Mouse (Mus musculus): ENCODE measurements at regions not wholly inside any gene's neighbourhood (a gene's known extent, or its start where the extent isn't known, plus 50 kb on each side); places are given as distances from the start of the nearest gene placed in this dataset.
A peak's percentile ranks its signal among the peaks of the same experiment; 100 is the strongest.

DNA sequence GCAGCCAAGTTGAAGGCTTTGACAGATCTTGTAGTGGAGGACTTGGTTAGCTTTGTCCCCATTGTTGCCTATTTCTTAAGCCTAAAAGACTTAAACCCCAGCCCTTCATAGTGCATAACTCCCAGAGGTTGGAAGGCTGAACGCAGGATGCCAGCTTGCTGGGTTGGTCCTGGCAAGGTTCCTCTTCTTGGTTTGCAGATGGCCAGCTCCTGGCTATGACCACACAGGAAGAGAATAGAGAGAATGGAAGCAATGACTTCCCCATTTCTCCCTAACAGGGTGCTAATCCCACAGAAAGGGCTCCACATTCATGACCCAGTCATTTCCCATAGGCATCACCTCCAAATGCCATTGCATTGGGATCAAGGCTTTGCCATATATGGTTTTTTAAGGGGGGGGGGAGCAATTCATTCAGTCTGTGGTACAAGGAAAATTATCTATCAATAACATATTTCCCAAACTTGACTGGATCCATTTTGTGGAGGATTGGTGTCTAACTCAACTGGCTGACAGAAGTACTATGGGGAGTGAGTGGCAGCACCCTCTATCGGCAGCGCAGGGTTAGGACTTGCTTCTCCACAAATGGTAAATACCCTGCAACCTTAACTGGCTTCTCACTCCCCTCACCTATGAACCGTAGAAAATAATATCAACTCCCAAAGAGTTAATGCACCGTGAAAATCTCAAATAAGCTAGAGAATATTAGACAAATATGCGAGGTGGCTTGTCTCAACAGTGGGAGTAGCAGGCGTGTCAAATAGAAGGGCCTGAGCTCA is 99.4 kb downstream of the Rps24 start:
- Histone ChIP-seq H3K27me3 (ENCODE audit: control insufficient read depth, insufficient read depth, low read length) (no peaks in the 10 kb centered on the region), H3K4me2 (ENCODE audit: low read depth, severe bottlenecking) (no peak overlapping the region), H3K36me3 (ENCODE audit: control insufficient read depth, insufficient read depth, low read length) (no peaks in the 10 kb centered on the region), H3K4me3 (ENCODE audit: low read depth, low read length) (no peak overlapping the region), H3K9me3 (ENCODE audit: control insufficient read depth, low read length) (no peaks in the 10 kb centered on the region), H3K9ac (ENCODE audit: low read length) (no peak overlapping the region), H3K4me1 (ENCODE audit: control insufficient read depth, insufficient read depth, low read length) (no peaks in the 10 kb centered on the region), H3K27ac (replicated peaks; ENCODE audit: low read depth, low read length) (no peak overlapping the region)
- 70% methylated on average over 7 of the region's 7 CpGs for WGBS
- ATAC-seq (ENCODE audit: insufficient number of reproducible peaks, low FRiP score, low TSS enrichment, low read depth) (no peak), DNase-seq (ENCODE audit: low spot score) (no peak)

- no peaks in the 10 kb centered on the region for H3K9me3 ChIP-seq (ENCODE audit: control insufficient read depth, low read length)
- H3K36me3 ChIP-seq (ENCODE audit: control insufficient read depth, insufficient read depth, low read length): no peaks in the 10 kb centered on the region
- H3K9ac ChIP-seq (ENCODE audit: low read length): no peak overlapping the region
- no peaks in the 10 kb centered on the region for H3K4me1 ChIP-seq (ENCODE audit: control insufficient read depth, insufficient read depth, low read length)
- DNase-seq (ENCODE audit: low spot score) (no peak), ATAC-seq (ENCODE audit: insufficient number of reproducible peaks, low FRiP score, low TSS enrichment, low read depth) (no peak)
- H3K4me2 ChIP-seq (ENCODE audit: low read depth, severe bottlenecking): no peak overlapping the region
- H3K4me3 ChIP-seq (ENCODE audit: low read depth, low read length): no peak overlapping the region
- no peaks in the 10 kb centered on the region for H3K27me3 ChIP-seq (ENCODE audit: control insufficient read depth, insufficient read depth, low read length)
- no peak overlapping the region for H3K27ac ChIP-seq (replicated peaks; ENCODE audit: low read depth, low read length)
- WGBS: 86% methylated on average over 12 of the region's 12 CpGs
These were observed 100.2 kb downstream of the Rps24 start for GRCm38 (mm10) chr14:24586982-24587672.

- no peak overlapping the region for H3K9ac ChIP-seq (ENCODE audit: low read length)
- WGBS: 57% methylated on average over 3 of the region's 3 CpGs
- no peaks in the 10 kb centered on the region for H3K4me1 ChIP-seq (ENCODE audit: control insufficient read depth, insufficient read depth, low read length)
- H3K4me2 ChIP-seq (ENCODE audit: low read depth, severe bottlenecking): no peak overlapping the region
- DNase-seq (ENCODE audit: low spot score) (no peak), ATAC-seq (ENCODE audit: insufficient number of reproducible peaks, low FRiP score, low TSS enrichment, low read depth) (no peak)
- no peak overlapping the region for H3K4me3 ChIP-seq (ENCODE audit: low read depth, low read length)
- no peaks in the 10 kb centered on the region for H3K9me3 ChIP-seq (ENCODE audit: control insufficient read depth, low read length)
- H3K27ac ChIP-seq (replicated peaks; ENCODE audit: low read depth, low read length): no peak overlapping the region
- no peaks in the 10 kb centered on the region for H3K36me3 ChIP-seq (ENCODE audit: control insufficient read depth, insufficient read depth, low read length)
- no peaks in the 10 kb centered on the region for H3K27me3 ChIP-seq (ENCODE audit: control insufficient read depth, insufficient read depth, low read length)
These were observed 101.1 kb downstream of the Rps24 start for GRCm38 (mm10) chr14:24588041-24588440.

DNA sequence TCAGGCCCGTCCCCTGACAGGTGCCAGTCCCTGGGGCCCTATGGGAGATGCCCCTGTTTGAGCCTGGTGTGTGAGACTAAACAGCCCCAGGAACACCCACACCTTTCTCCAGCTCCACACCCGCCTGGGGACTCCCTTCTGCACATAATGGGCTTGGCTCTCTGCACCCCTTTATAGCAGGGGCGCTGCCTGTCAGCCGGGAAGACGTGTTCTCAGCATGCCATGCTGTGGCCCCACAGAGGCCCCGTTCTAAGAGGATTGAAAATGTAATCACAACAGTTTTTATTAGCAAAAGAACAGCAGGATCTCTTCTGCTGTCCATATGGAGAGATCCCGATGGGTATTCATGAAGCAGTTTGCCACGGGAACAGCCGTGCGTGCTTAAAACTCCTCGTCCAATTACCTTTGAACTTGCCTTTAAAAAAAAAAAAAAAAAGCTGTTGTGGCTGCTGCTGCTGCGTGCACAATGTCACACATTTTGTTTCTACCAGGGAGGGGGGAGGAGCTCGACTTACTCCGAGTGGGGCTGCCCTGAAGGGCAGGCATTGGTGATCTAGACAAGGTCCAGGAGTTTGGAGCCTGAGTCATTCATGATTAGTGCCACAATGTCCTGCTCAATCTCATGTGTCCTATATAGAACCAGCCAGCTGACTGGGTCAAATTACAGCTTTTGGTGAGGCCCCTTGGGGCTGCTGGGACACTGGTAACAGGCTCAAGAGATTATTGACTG is 119.7 kb downstream of the Rps24 start:
- Histone ChIP-seq H3K27me3 (ENCODE audit: control insufficient read depth, insufficient read depth, low read length) (no peaks in the 10 kb centered on the region), H3K4me1 (ENCODE audit: control insufficient read depth, insufficient read depth, low read length) (peaks cover 10% of the 10 kb centered on the region), H3K9me3 (ENCODE audit: control insufficient read depth, low read length) (no peaks in the 10 kb centered on the region), H3K9ac (ENCODE audit: low read length) (no peak overlapping the region), H3K27ac (replicated peaks; ENCODE audit: low read depth, low read length) (no peak overlapping the region), H3K4me2 (ENCODE audit: low read depth, severe bottlenecking) (no peak overlapping the region), H3K4me3 (ENCODE audit: low read depth, low read length) (no peak overlapping the region), H3K36me3 (ENCODE audit: control insufficient read depth, insufficient read depth, low read length) (no peaks in the 10 kb centered on the region)
- ATAC-seq (ENCODE audit: insufficient number of reproducible peaks, low FRiP score, low TSS enrichment, low read depth) (no peak), DNase-seq (ENCODE audit: low spot score) (peak; percentile 35)
- 26% methylated on average over 14 of the region's 14 CpGs for WGBS

DNA sequence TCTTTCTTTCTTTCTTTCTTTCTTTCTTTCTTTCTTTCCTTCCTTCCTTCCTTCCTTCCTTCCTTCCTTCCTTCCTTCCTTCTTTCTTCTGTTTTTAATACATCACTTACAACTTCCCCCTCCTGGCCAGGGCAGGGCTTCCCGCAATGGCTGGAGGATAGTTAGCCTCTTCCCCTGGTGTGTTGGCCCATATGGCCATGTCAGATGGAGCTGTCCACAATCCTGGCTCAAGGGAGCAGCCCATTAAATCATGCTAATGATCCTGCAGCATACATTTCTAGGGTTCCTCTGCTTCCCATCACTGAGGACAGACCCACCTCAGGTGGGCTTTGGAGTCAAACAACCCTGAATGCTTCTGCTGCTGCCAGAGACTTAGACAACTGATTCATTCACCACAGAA is 121.4 kb downstream of the Rps24 start:
- no peaks in the 10 kb centered on the region for H3K36me3 ChIP-seq (ENCODE audit: control insufficient read depth, insufficient read depth, low read length)
- DNase-seq (ENCODE audit: low spot score): no peak
- WGBS: 90% methylated on average over 1 of the region's 1 CpGs
- no peaks in the 10 kb centered on the region for H3K27me3 ChIP-seq (ENCODE audit: control insufficient read depth, insufficient read depth, low read length)
- peaks cover 10% of the 10 kb centered on the region for H3K4me1 ChIP-seq (ENCODE audit: control insufficient read depth, insufficient read depth, low read length)
- no peak overlapping the region for H3K4me2 ChIP-seq (ENCODE audit: low read depth, severe bottlenecking)
- no peak overlapping the region for H3K27ac ChIP-seq (replicated peaks; ENCODE audit: low read depth, low read length)
- H3K4me3 ChIP-seq (ENCODE audit: low read depth, low read length): no peak overlapping the region
- ATAC-seq (ENCODE audit: insufficient number of reproducible peaks, low FRiP score, low TSS enrichment, low read depth): no peak
- no peaks in the 10 kb centered on the region for H3K9me3 ChIP-seq (ENCODE audit: control insufficient read depth, low read length)
- H3K9ac ChIP-seq (ENCODE audit: low read length): no peak overlapping the region

DNA sequence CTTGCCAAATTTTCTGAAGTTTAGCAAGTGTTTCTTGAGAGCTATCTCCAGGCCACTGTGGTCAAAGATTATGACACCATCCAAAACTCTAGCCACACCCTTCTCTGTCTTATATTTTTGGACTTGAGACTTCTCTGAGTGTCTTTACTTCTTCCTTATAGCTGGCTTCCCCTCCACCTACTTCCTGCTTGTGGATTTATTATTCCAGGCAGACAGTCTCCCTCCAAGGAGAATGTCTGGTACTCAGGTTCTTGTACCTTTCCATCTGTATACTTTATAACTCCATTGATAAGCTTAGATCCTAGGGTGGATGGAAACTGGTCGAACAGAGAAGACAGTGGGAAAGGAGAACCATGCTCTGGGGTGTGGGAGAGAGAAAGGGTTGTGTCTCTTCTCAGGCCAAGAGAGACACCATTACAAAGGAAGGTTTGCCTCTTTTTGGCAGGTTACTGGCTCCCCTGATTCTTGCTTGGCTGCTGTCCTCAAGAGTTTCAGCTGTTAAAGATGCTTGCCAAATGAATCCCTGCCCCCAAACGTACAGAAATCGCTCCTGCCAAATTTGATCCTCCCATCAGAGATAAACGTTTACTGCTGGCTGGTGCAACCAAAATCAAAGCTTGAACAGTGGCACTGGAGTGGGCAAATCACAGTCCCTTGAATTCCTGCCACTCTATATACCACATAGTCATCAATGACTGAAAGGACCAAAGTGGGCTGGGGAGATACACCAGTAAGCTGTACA is 125.5 kb downstream of the Rps24 start:
- H3K9me3 ChIP-seq (ENCODE audit: control insufficient read depth, low read length): no peaks in the 10 kb centered on the region
- WGBS: 74% methylated on average over 4 of the region's 4 CpGs
- ATAC-seq (ENCODE audit: insufficient number of reproducible peaks, low FRiP score, low TSS enrichment, low read depth) (no peak), DNase-seq (ENCODE audit: low spot score) (no peak)
- H3K9ac ChIP-seq (ENCODE audit: low read length): no peak overlapping the region
- no peaks in the 10 kb centered on the region for H3K27me3 ChIP-seq (ENCODE audit: control insufficient read depth, insufficient read depth, low read length)
- no peaks in the 10 kb centered on the region for H3K4me1 ChIP-seq (ENCODE audit: control insufficient read depth, insufficient read depth, low read length)
- H3K4me2 ChIP-seq (ENCODE audit: low read depth, severe bottlenecking): no peak overlapping the region
- H3K36me3 ChIP-seq (ENCODE audit: control insufficient read depth, insufficient read depth, low read length): no peaks in the 10 kb centered on the region
- H3K4me3 ChIP-seq (ENCODE audit: low read depth, low read length): no peak overlapping the region
- H3K27ac ChIP-seq (replicated peaks; ENCODE audit: low read depth, low read length): no peak overlapping the region

- DNase-seq (ENCODE audit: low spot score) (no peak), ATAC-seq (ENCODE audit: insufficient number of reproducible peaks, low FRiP score, low TSS enrichment, low read depth) (no peak)
- no peaks in the 10 kb centered on the region for H3K9me3 ChIP-seq (ENCODE audit: control insufficient read depth, low read length)
- no peak overlapping the region for H3K4me2 ChIP-seq (ENCODE audit: low read depth, severe bottlenecking)
- H3K27me3 ChIP-seq (ENCODE audit: control insufficient read depth, insufficient read depth, low read length): no peaks in the 10 kb centered on the region
- WGBS: 88% methylated on average over 3 of the region's 3 CpGs
- no peak overlapping the region for H3K4me3 ChIP-seq (ENCODE audit: low read depth, low read length)
- no peaks in the 10 kb centered on the region for H3K4me1 ChIP-seq (ENCODE audit: control insufficient read depth, insufficient read depth, low read length)
- H3K9ac ChIP-seq (ENCODE audit: low read length): no peak overlapping the region
- no peak overlapping the region for H3K27ac ChIP-seq (replicated peaks; ENCODE audit: low read depth, low read length)
- no peaks in the 10 kb centered on the region for H3K36me3 ChIP-seq (ENCODE audit: control insufficient read depth, insufficient read depth, low read length)
These were observed 128.9 kb downstream of the Rps24 start for GRCm38 (mm10) chr14:24615776-24616175.
